Mouse (Mus musculus): Measurements from ENCODE around the gene Lrrfip1.

Lrrfip1 gene

GRCm38 (mm10) chr1:91123466-91123865, 124.9 kb downstream of the Lrrfip1 start:
- no peak for DNase-seq (ENCODE audit: low read depth, low spot score)

- no peak for DNase-seq (ENCODE audit: low read depth, low spot score)
Observed at GRCm38 (mm10) chr1:91128849-91129248, 130.3 kb downstream of the Lrrfip1 start.

- no peak for DNase-seq (ENCODE audit: low read depth, low spot score)
Observed at GRCm38 (mm10) chr1:91137036-91137435, 138.5 kb downstream of the Lrrfip1 start.

- DNase-seq (ENCODE audit: low read depth, low spot score) = peak; percentile 61
Observed at GRCm38 (mm10) chr1:91144813-91145212, 146.3 kb downstream of the Lrrfip1 start, which contains the start of gene Rbm44. Gene Rbm44, plus strand, starts transcription at chr1:91145089.

GRCm38 (mm10) chr1:91151509-91151908, 153.0 kb downstream of the Lrrfip1 start:
- no peak for DNase-seq (ENCODE audit: low read depth, low spot score)

- no peak for DNase-seq (ENCODE audit: low read depth, low spot score)
Observed at GRCm38 (mm10) chr1:91166798-91167197, 168.3 kb downstream of the Lrrfip1 start.

GRCm38 (mm10) chr1:91169157-91169556, 170.6 kb downstream of the Lrrfip1 start:
- DNase-seq (ENCODE audit: low read depth, low spot score) = no peak

GRCm38 (mm10) chr1:91174796-91175195, 176.3 kb downstream of the Lrrfip1 start:
- no peak for DNase-seq (ENCODE audit: low read depth, low spot score)

- DNase-seq (ENCODE audit: low read depth, low spot score) = no peak
Observed at GRCm38 (mm10) chr1:91176026-91176425, 177.5 kb downstream of the Lrrfip1 start.

- no peak for DNase-seq (ENCODE audit: low read depth, low spot score)
Observed at GRCm38 (mm10) chr1:91176871-91177270, 178.3 kb downstream of the Lrrfip1 start.

Data from CD4-positive helper T cell, adult 2 months (primary cell).